Mouse (Mus musculus) ES-Bruce4 (cell line): ENCODE results near the gene Cotl1. TPM values are rescaled to one million over a fixed set of nuclear protein-coding genes. Genes with fewer than 3 reads are reported as not detected.

Source experiments
- H3K27ac ChIP-seq: 2 replicates; pipeline ENCODE4 v1.5.1; 2012; ENCODE audit warnings: low read length, inconsistent platforms; ENCODE audit not compliant: insufficient read depth
- H3K27me3 ChIP-seq: 2 replicates; pipeline ENCODE4 v1.6.1; 2012; ENCODE audit warnings: mild to moderate bottlenecking, low read length, inconsistent platforms; ENCODE audit not compliant: control insufficient read depth, poor library complexity, insufficient read depth, severe bottlenecking
- H3K36me3 ChIP-seq: 2 replicates; pipeline ENCODE4 v1.6.1; 2012; ENCODE audit warnings: inconsistent platforms, mild to moderate bottlenecking, low read length, moderate library complexity; ENCODE audit not compliant: control insufficient read depth, poor library complexity, insufficient read depth, severe bottlenecking
- H3K4me1 ChIP-seq: one replicate; pipeline ENCODE4 v1.8.1; 2011; ENCODE audit warnings: low read length; ENCODE audit not compliant: control insufficient read depth, insufficient read depth
- H3K4me3 ChIP-seq: 2 replicates; pipeline ENCODE4 v1.5.1; 2011; ENCODE audit warnings: low read depth, mild to moderate bottlenecking, low read length
- H3K9ac ChIP-seq: 2 replicates; pipeline ENCODE4 v1.6.1; 2012; ENCODE audit warnings: low read depth, mild to moderate bottlenecking, inconsistent platforms; ENCODE audit not compliant: poor library complexity, severe bottlenecking
- H3K9me3 ChIP-seq: replicated peaks from 2 replicates; pipeline ENCODE4 v1.6.1; 2012; ENCODE audit warnings: mild to moderate bottlenecking, low read length, inconsistent platforms; ENCODE audit not compliant: control insufficient read depth, poor library complexity, insufficient read depth, severe bottlenecking
- CTCF ChIP-seq: IDR thresholded peaks from one replicate; pipeline ENCODE4 v1.8.1; 2011; ENCODE audit warnings: low read depth, low read length
- EP300 ChIP-seq: IDR thresholded peaks from 2 replicates; pipeline ENCODE4 v1.6.1; 2011; ENCODE audit warnings: low read depth, low read length; ENCODE audit not compliant: insufficient read depth
- POLR2A ChIP-seq: IDR thresholded peaks from one replicate; pipeline ENCODE4 v1.8.1; 2011; ENCODE audit warnings: low read length; ENCODE audit not compliant: insufficient read depth
- polyA plus RNA-seq: library from polyadenylated mRNA; stranded (reverse); fragments of >200 nt; gene quantifications from 2 replicates; pipeline ENCODE4 v1.2.4, GENCODE M21; 2011; ENCODE audit warnings: low read depth; ENCODE audit not compliant: missing spikeins, insufficient read depth, insufficient read length

Gene Cotl1
- polyA plus RNA-seq, 1 experiment = 106 TPM

DNA sequence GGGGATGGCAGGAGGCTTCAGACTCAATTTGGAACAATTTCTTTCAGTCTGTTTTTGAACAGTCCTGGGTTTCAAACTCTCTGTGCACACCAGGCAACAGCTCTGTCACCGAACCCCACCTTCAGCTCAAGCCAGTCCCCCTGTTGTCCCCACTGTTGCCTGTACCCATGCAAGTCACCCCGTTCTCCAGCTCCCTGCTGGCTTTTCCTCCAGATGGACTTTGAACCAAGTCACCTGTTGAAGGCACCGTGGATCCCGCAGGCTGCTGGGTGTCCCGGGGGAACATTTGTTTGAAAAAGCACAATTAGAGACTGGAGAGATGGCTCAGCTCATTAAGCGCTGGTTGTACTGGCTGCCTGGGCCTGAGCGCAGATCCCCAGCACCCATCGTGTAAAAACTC, 35.1 kb downstream of the Cotl1 start:
- Histone ChIP-seq H3K4me3 (no peak overlapping the region), H3K9me3 (no peaks in the 10 kb centered on the region), H3K4me1 (no peaks in the 10 kb centered on the region), H3K27ac (no peak overlapping the region), H3K36me3 (peaks cover 3% of the 10 kb centered on the region; the same call in 1 of the 2 replicates), H3K9ac (no peak overlapping the region), H3K27me3 (no peaks in the 10 kb centered on the region)
- TF ChIP-seq POLR2A (no peak), CTCF (no peak), EP300 (no peak)

DNA sequence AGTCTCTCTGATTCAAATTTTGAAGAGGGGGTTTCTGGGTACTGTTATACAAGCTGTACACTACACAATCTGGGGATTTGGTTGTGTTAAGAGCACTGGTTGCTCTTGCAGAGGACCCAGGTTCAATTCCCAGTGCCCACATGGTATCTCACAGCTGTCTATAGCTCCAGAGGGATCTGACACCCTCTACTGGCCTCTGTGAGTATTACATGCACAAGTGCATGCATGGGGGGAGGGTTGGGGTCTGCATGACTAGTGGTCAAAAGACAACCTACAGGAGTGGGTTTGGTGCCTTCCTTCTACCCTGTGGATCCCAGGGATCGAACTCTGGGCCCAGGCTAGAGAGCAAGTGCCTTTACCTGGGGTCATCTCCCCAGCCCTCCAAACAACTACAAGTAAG, 37.8 kb downstream of the Cotl1 start:
- H3K27ac ChIP-seq = no peak overlapping the region

DNA sequence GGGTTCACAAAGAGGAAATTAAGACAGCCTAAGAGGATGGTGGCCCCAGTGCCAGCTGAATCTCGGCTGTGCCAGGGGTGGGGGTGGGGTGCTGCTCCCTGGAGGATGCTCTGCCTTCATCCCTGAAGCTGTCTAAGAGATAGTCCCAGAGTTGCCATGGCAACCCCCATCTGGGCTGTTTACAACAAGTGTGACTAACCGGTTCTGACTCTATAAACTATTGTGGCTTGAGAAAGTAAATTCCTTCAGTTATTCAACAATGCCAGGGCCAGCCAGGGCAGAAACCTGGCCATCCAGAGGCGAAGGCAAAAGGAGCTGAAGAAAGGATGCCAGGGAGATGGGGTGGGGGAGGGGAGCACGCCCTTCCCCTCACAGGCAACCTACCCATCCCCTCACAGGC, 39.2 kb downstream of the Cotl1 start:
- Histone ChIP-seq H3K9ac (no peak overlapping the region), H3K27ac (no peak overlapping the region), H3K27me3 (no peaks in the 10 kb centered on the region), H3K4me3 (no peak overlapping the region), H3K36me3 (no peaks in the 10 kb centered on the region), H3K4me1 (no peaks in the 10 kb centered on the region), H3K9me3 (no peaks in the 10 kb centered on the region)
- no peak for TF ChIP-seq EP300
- no peak for TF ChIP-seq POLR2A
- no peak for TF ChIP-seq CTCF

More for the DNA sequence above, 37.8 kb downstream of the Cotl1 start:
- Histone ChIP-seq H3K9ac (no peak overlapping the region), H3K4me3 (no peak overlapping the region), H3K4me1 (no peaks in the 10 kb centered on the region), H3K36me3 (no peaks in the 10 kb centered on the region), H3K27me3 (no peaks in the 10 kb centered on the region), H3K9me3 (no peaks in the 10 kb centered on the region)
- TF ChIP-seq EP300 (no peak), CTCF (peak; percentile 64), POLR2A (no peak)

DNA sequence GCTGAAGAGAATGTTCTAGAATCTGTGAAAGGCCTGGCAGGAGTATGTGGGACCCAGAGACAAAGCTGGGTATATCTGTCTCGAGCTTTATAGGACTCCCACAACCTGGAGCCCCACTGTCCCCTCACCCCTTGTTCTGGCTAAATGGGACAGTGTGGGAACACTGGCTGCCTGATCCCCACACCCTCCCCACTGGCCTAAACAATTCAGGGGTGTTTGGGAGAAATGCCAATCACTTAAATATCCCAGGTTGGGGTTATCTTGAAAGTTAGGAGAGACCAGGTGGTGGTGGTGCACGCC, 41.4 kb downstream of the Cotl1 start:
- no peaks in the 10 kb centered on the region for H3K36me3 ChIP-seq
- no peaks in the 10 kb centered on the region for H3K27me3 ChIP-seq
- H3K9me3 ChIP-seq = no peaks in the 10 kb centered on the region
- H3K4me3 ChIP-seq = no peak overlapping the region
- no peak overlapping the region for H3K27ac ChIP-seq
- no peak overlapping the region for H3K9ac ChIP-seq
- TF ChIP-seq POLR2A = no peak
- no peak for TF ChIP-seq CTCF
- TF ChIP-seq EP300 = no peak
- peaks cover 2% of the 10 kb centered on the region for H3K4me1 ChIP-seq

DNA sequence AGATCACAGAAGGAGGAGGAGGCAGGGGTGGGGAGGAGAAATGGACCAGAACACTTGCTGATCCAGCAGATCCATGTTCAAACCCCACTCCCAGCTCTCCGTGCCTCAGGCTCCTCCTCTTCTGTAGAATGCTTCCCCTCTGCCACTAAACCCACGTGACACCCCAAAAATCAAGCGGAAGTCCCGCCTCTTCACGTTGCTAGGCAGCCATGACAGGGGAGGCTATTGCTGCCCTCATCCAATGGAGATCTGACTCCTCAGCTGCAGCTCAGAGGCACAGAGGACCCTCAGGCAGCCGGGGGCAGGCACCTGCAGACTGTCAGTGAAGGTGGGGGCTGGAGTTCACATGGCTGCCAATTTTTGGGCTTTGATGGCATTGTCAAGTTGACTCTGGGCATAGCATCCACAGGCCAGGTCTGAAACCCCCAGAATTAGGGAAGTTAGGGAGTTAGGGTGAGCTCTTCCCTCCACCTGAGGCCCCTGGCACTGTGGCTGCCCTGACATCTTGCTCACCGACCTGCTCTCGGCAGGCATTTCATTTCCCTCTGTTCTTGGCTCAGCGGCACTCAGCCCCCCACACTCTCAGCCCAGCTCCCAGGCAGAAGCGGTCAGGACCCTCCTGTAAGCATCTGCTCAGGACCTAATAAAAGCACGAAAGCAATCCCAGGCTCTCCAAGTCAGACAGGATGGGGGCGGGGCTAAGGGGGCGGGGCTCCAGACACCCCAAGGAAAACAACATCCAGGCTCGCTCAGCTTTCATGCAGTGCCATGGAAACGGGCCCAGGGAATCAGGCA, 42.0 kb downstream of the Cotl1 start:
- H3K4me3 ChIP-seq = peak overlapping the region; percentile 38; the same call in 1 of the 2 replicates
- no peak overlapping the region for H3K9ac ChIP-seq
- no peaks in the 10 kb centered on the region for H3K9me3 ChIP-seq
- no peak overlapping the region for H3K27ac ChIP-seq
- no peak for TF ChIP-seq EP300
- TF ChIP-seq POLR2A = no peak
- TF ChIP-seq CTCF = no peak
- no peaks in the 10 kb centered on the region for H3K27me3 ChIP-seq
- peaks cover 2% of the 10 kb centered on the region for H3K4me1 ChIP-seq
- no peaks in the 10 kb centered on the region for H3K36me3 ChIP-seq

DNA sequence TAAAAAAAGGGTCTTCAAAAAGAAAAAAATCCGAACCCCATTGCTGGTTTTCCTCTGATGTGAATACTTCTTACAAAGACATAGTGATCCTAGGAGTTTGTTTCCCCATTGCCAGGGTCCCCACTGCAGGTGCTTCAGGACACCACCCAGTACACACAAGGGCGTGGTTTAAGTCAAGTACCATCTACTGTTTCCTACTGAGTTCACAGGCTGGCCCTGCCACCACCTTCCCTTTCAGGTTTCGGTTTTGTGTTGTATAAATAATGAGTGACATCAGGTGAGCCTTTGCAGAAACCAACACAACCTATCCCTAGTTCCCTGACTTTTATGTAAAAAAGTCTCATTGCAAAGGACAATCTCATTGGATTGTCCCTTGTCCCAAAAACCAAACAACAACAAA, 44.7 kb downstream of the Cotl1 start:
- H3K4me1 ChIP-seq = peaks cover 6% of the 10 kb centered on the region
- H3K9ac ChIP-seq = no peak overlapping the region
- H3K36me3 ChIP-seq = no peaks in the 10 kb centered on the region
- TF ChIP-seq EP300 (no peak), CTCF (no peak), POLR2A (no peak)
- no peak overlapping the region for H3K27ac ChIP-seq
- H3K27me3 ChIP-seq = no peaks in the 10 kb centered on the region
- no peaks in the 10 kb centered on the region for H3K9me3 ChIP-seq
- H3K4me3 ChIP-seq = no peak overlapping the region
